ENCODE assay signal across 8 mouse cellular contexts in the genomic region with DNA sequence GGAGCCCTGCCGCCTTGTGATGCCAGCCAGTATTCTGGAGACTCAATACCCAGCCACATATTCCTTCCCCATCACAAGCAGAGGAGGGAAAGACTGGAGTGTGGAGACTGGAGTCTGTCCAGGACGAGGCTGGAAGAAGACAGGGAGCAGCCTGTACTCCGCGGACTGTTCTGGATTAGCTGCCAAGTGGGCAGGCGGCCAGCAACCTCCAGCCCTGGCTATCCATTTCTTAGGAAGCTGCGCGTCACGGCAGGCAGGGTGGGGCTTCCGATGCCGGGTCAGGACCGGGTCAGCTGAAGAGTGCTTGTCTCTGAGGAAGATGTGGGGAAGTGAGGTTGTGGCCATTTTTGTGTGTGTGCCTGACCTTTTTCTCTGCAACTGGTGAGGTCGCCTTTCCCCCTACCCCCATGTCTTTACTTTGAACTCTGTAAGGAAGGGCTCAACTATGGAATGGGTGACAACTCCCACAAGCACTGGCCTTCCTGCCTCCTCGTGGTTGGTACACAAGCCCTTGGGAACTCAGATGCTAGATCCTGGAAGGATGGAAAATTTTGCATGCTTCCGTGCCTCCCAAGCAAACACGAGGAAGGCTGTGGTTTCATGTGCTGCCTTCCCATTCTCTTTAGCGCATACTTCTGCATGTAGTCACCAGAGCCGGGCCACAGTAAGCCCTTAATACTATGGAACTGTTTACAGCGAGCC.
DNase-seq lines count a peak whose midpoint lies in the region; ATAC-seq and TF ChIP-seq lines count a peak whose summit lies in the region.

No protein-coding gene starts in this region.

- peaks cover 15% of the 10 kb centered on the region for H3K4me1 ChIP-seq in embryonic facial prominence, embryonic 14.5 days (ENCODE audit: control insufficient read depth, insufficient read depth, low read length)
- peaks cover 14% of the 10 kb centered on the region for H3K4me1 ChIP-seq in heart, embryonic 10.5 days
- peaks cover 13% of the 10 kb centered on the region for H3K4me1 ChIP-seq in kidney, embryonic 15.5 days
- H3K4me1 ChIP-seq in limb, embryonic 13.5 days = peaks cover 14% of the 10 kb centered on the region
- no peaks in the 10 kb centered on the region for H3K4me1 ChIP-seq in midbrain, postnatal 0 days (ENCODE audit: insufficient read depth, low read length)
- peaks cover 11% of the 10 kb centered on the region for H3K4me1 ChIP-seq in stomach, embryonic 16.5 days (ENCODE audit: control insufficient read depth, insufficient read depth, low read length)

- H3K27ac ChIP-seq in embryonic facial prominence, embryonic 14.5 days (replicated peaks; ENCODE audit: low read depth, low read length) = peak overlapping the region; percentile 73
- H3K27ac ChIP-seq in heart, embryonic 10.5 days = peak overlapping the region; percentile 53
- H3K27ac ChIP-seq in kidney, embryonic 15.5 days = peak overlapping the region; percentile 79
- peak overlapping the region; percentile 44; the same call in 1 of the 2 replicates for H3K27ac ChIP-seq in limb, embryonic 13.5 days
- no peak overlapping the region; the same call in 1 of the 2 replicates for H3K27ac ChIP-seq in midbrain, postnatal 0 days (ENCODE audit: low read depth, low read length)
- peak overlapping the region; percentile 88 for H3K27ac ChIP-seq in stomach, embryonic 16.5 days (ENCODE audit: low read length)

- H3K9ac ChIP-seq in embryonic facial prominence, embryonic 14.5 days (ENCODE audit: low read depth, low read length) = 0 out of 2 replicates have a peak overlapping the region, but pooled peaks have one; percentile 46
- H3K9ac ChIP-seq in kidney, embryonic 15.5 days = no peak overlapping the region
- H3K9ac ChIP-seq in limb, embryonic 13.5 days = no peak overlapping the region
- no peak overlapping the region for H3K9ac ChIP-seq in midbrain, postnatal 0 days (replicated peaks; ENCODE audit: low read length, poor library complexity, severe bottlenecking)
- H3K9ac ChIP-seq in stomach, embryonic 16.5 days (ENCODE audit: low read length) = peak overlapping the region; percentile 20; the same call in 1 of the 2 replicates

- no peak; the same call in 1 of the 2 replicates for TF ChIP-seq CTCF in midbrain, postnatal 0 days (IDR thresholded peaks at IDR 0.05)

- ATAC-seq in embryonic facial prominence, embryonic 14.5 days (ENCODE audit: low read depth) = peak; percentile 96
- ATAC-seq in kidney, embryonic 15.5 days (replicated peaks; ENCODE audit: low FRiP score) = peak; percentile 95
- peak; percentile 92 for ATAC-seq in limb, embryonic 13.5 days (ENCODE audit: low FRiP score, low read depth)
- peak; percentile 91 for ATAC-seq in midbrain, postnatal 0 days (ENCODE audit: low FRiP score)
- peak; percentile 96 for ATAC-seq in stomach, embryonic 16.5 days (ENCODE audit: insufficient read depth, low FRiP score)

- H3K27me3 ChIP-seq in embryonic facial prominence, embryonic 14.5 days (replicated peaks; ENCODE audit: control insufficient read depth, insufficient read depth, low read length) = no peaks in the 10 kb centered on the region
- H3K27me3 ChIP-seq in heart, embryonic 10.5 days (ENCODE audit: insufficient read depth, poor library complexity, severe bottlenecking) = no peaks in the 10 kb centered on the region
- no peaks in the 10 kb centered on the region for H3K27me3 ChIP-seq in kidney, embryonic 15.5 days
- H3K27me3 ChIP-seq in limb, embryonic 13.5 days = no peaks in the 10 kb centered on the region
- H3K27me3 ChIP-seq in midbrain, postnatal 0 days (ENCODE audit: insufficient read depth, low read length) = no peaks in the 10 kb centered on the region
- no peaks in the 10 kb centered on the region for H3K27me3 ChIP-seq in stomach, embryonic 16.5 days (ENCODE audit: control insufficient read depth, insufficient read depth, low read length)

- 22% methylated on average over 18 of the region's 18 CpGs for WGBS in embryonic facial prominence, embryonic 14.5 days
- WGBS in heart, embryonic 10.5 days = 44% methylated on average over 18 of the region's 18 CpGs
- 35% methylated on average over 18 of the region's 18 CpGs for WGBS in kidney, embryonic 15.5 days
- 46% methylated on average over 18 of the region's 18 CpGs for WGBS in limb, embryonic 13.5 days
- WGBS in midbrain, postnatal 0 days = 53% methylated on average over 18 of the region's 18 CpGs
- 19% methylated on average over 18 of the region's 18 CpGs for WGBS in stomach, embryonic 16.5 days

- DNase-seq in retina, postnatal 1 day = peak; percentile 92
- no peak for DNase-seq in retina, embryonic 14.5 days (ENCODE audit: low spot score)
- DNase-seq in embryonic facial prominence, embryonic 14.5 days (ENCODE audit: low spot score) = peak; percentile 96
- DNase-seq in heart, embryonic 10.5 days (ENCODE audit: low spot score) = peak; percentile 85
- peak; percentile 93 for DNase-seq in midbrain, postnatal 0 days (ENCODE audit: low spot score)

- no peaks in the 10 kb centered on the region for H3K9me3 ChIP-seq in embryonic facial prominence, embryonic 14.5 days (ENCODE audit: control insufficient read depth, low read length)
- H3K9me3 ChIP-seq in heart, embryonic 10.5 days = no peaks in the 10 kb centered on the region
- no peaks in the 10 kb centered on the region for H3K9me3 ChIP-seq in kidney, embryonic 15.5 days (replicated peaks)
- no peaks in the 10 kb centered on the region for H3K9me3 ChIP-seq in limb, embryonic 13.5 days
- H3K9me3 ChIP-seq in midbrain, postnatal 0 days (ENCODE audit: low read length) = no peaks in the 10 kb centered on the region
- H3K9me3 ChIP-seq in stomach, embryonic 16.5 days (replicated peaks; ENCODE audit: control insufficient read depth, low read length) = no peaks in the 10 kb centered on the region

- H3K4me2 ChIP-seq in embryonic facial prominence, embryonic 14.5 days (ENCODE audit: low read depth, low read length) = peak overlapping the region; percentile 55
- peak overlapping the region; percentile 67 for H3K4me2 ChIP-seq in kidney, embryonic 15.5 days
- H3K4me2 ChIP-seq in limb, embryonic 13.5 days (replicated peaks) = peak overlapping the region; percentile 67
- H3K4me2 ChIP-seq in midbrain, postnatal 0 days (ENCODE audit: low read depth, low read length, poor library complexity, severe bottlenecking) = no peak overlapping the region
- H3K4me2 ChIP-seq in stomach, embryonic 16.5 days (ENCODE audit: low read depth, low read length) = peak overlapping the region; percentile 56

- no peaks in the 10 kb centered on the region for H3K36me3 ChIP-seq in embryonic facial prominence, embryonic 14.5 days (ENCODE audit: control insufficient read depth, insufficient read depth, low read length)
- H3K36me3 ChIP-seq in heart, embryonic 10.5 days = no peaks in the 10 kb centered on the region
- no peaks in the 10 kb centered on the region for H3K36me3 ChIP-seq in kidney, embryonic 15.5 days
- no peaks in the 10 kb centered on the region for H3K36me3 ChIP-seq in limb, embryonic 13.5 days
- peaks cover 8% of the 10 kb centered on the region; the same call in 1 of the 2 replicates for H3K36me3 ChIP-seq in midbrain, postnatal 0 days (ENCODE audit: insufficient read depth, low read length)
- no peaks in the 10 kb centered on the region for H3K36me3 ChIP-seq in stomach, embryonic 16.5 days (ENCODE audit: control insufficient read depth, insufficient read depth, low read length)

- no peak overlapping the region for H3K4me3 ChIP-seq in embryonic facial prominence, embryonic 14.5 days (ENCODE audit: low read depth, low read length)
- peak overlapping the region; percentile 51 for H3K4me3 ChIP-seq in heart, embryonic 10.5 days
- no peak overlapping the region for H3K4me3 ChIP-seq in kidney, embryonic 15.5 days (replicated peaks)
- H3K4me3 ChIP-seq in limb, embryonic 13.5 days = no peak overlapping the region
- no peak overlapping the region for H3K4me3 ChIP-seq in midbrain, postnatal 0 days (ENCODE audit: low read depth, low read length)
- no peak overlapping the region for H3K4me3 ChIP-seq in stomach, embryonic 16.5 days (replicated peaks; ENCODE audit: low read length)

Comparison
In these comparisons a context has a peak if more than half of its experiments do, and no peak if none do; other contexts are left out.
1. H3K9ac ChIP-seq: peak in embryonic facial prominence, embryonic 14.5 days (single experiment) and stomach, embryonic 16.5 days (single experiment); none in kidney, embryonic 15.5 days (single experiment), limb, embryonic 13.5 days (single experiment) and midbrain, postnatal 0 days (single experiment).
2. Peak in every context shown above with its lines, with median percentiles within 50 percentile points of each other: ATAC-seq.